Mouse (Mus musculus) v-Abl transformed pro-B cells (cell line): ENCODE measurements around the gene Spag6.

Experiments used
- in situ Hi-C, 2 experiments: fragments of 400-800 bp; cut with MboI; formaldehyde crosslinking; loops; one replicate each; pipeline ENCODE4 v1.15.1; 2025; ENCODE audit not compliant: unreplicated experiment in 2 of 2

Spag6 gene

DNA sequence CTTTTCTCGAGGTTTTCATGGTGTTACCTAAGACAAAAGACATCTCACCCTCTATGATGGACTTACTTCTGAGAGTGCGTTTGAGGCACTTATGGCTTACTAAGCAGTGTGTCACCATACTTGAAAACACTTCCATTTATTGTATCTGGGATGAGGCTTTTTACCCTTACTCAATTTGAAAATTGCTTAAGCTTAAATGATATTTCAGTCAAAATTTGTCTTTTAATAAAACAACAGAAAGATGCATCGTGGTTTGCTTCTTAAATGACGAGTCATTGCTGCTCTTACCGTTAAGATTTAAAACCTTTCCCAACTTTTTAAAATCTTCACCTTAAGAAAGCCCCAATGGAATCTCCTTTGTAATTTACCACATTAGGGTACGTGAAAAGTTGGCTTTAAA, 7.4 kb upstream of the Spag6 start:
- in situ Hi-C loops: loop anchor here (25.0 kb wide), 4 partner anchors 276 to 951 kb away; partner anchors contain the start of gene Mllt10 (in 1 of the 2)

DNA sequence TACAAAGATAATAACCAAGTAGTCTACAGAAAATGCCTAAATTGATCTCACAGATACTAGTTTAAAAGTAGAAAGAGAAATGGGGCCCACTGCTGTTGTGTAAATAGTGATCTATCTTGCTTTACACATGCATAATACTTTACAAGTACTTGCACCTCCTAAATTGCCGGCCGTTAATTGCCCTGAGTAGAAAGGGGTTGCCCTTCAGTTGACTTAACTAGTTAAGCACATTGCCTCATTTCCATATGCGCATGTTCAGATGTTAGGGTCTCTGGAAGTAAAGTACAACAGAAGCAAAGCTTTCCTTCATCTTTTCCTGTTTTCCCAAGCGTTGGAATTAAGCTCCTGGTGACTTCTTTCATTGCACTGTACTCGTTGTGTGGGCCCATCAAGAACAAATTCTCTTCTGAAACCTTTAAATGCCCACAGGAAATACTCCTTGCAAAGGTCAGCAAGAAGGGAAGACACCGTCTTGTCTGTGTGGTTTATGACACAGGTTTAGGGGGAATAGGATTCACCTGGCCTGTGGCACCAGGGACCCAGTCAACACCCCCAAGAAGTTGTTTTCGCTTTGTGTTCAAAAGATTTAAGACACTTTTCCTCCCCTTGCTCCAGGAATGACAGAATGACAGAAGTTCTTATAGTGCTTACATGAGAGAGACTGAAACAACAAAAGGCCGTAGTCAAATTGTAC, 6.9 kb upstream of the Spag6 start:
- in situ Hi-C loops: loop anchor here (25.0 kb wide), 4 partner anchors 275 to 950 kb away; partner anchors contain the start of gene Mllt10 (in 1 of the 2)

GRCm38 (mm10) chr2:18687671-18688170, 6.1 kb upstream of the Spag6 start:
- in situ Hi-C loops: loop anchor here (25.0 kb wide), 4 partner anchors 275 to 950 kb away; partner anchors contain the start of gene Mllt10 (in 1 of the 2)

DNA sequence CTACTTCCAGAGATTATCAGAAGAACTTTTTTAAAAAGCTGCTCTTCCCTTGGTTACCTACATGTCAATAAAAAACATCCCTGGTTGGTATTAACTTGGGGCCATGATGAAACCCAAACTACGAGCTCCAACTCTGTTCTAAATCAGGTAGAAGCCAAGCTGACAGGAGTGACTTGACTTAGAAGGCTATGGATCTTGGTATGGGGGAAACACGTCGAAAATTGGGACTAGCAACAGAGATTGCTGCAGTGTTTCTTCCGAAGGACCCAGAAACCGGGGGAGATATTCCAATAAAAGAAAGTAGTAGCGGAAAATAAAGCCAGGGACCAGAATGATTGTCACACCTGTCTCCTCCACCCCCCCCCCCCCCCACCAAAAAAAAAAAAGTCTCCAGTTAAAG, 5.5 kb upstream of the Spag6 start:
- in situ Hi-C loops: loop anchor here (25.0 kb wide), 4 partner anchors 274 to 949 kb away; partner anchors contain the start of gene Mllt10 (in 1 of the 2)

DNA sequence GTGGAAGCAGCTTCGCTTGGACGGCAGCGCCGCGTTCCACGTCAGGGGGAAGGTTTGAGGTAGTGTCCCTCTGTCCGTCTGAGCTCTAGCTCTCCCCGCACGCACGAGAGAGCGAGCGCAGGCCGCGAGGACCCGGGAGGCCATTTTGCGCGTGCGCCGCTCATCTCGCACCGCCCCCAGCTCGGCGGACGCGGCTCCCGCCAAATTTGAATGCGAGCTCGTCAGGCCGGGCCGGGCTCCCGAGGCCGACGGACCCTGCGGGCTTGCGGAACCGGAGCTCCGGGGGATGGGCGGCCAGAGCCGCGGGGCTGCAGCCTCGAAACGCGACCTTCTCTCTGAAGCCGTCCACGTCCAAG, 5.1 kb upstream of the Spag6 start:
- in situ Hi-C loops: loop anchor here (25.0 kb wide), 4 partner anchors 274 to 949 kb away; partner anchors contain the start of gene Mllt10 (in 1 of the 2)

DNA sequence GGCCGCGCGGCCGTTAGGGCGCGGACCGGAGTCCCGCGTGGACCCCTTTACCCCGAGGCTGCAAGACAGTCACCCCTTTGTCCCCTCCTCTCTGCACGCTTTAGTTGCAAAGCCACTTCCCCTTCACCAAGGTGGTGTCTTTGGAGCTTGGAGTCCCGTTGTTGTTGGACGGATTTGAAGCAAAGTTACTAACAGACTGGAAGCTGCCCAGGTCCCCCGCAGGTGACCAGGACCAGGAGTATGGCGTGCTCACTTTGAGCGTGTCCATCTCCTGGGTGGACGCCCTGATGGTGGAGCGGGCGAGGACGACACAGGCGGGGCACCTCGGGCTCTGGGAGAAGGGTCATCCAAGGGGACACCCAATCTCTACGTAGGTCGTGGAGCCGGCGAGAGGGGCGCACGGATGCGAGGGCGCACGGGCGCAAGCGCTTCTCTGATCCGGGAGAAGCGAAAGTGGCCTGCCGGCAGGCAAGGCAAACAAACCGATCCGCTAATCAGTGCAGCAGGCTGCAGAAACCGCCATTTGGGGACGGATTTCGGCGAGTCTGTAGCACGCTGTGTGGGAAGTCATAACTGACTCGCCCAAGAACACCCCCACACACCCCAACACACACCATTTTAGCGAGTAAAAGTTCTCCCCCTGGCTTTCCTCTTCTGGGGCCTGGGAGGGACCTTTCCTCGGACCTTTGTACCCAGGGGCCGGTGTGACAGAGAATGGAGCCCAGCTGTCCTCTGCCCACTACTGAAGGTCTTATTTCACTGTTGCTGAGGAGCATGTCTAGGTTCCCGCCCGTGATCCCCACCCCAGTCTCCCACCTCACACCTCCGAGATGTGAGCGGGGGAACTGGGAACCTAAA, 4.5 kb upstream of the Spag6 start:
- in situ Hi-C loops: loop anchor here (25.0 kb wide), 4 partner anchors 273 to 948 kb away; partner anchors contain the start of gene Mllt10 (in 1 of the 2)

- in situ Hi-C loops: loop anchor here (5.0 to 25.0 kb wide), 6 partner anchors 77 to 947 kb away; partner anchors contain the start of genes Dnajc1 (in 1 of the 2) and Mllt10 (in 1 of the 2)
Measured at GRCm38 (mm10) chr2:18690055-18690691, 3.7 kb upstream of the Spag6 start.

GRCm38 (mm10) chr2:18690756-18691155, 3.1 kb upstream of the Spag6 start:
- in situ Hi-C loops: loop anchor here (5.0 to 25.0 kb wide), 6 partner anchors 77 to 947 kb away; partner anchors contain the start of genes Dnajc1 (in 1 of the 2) and Mllt10 (in 1 of the 2)

DNA sequence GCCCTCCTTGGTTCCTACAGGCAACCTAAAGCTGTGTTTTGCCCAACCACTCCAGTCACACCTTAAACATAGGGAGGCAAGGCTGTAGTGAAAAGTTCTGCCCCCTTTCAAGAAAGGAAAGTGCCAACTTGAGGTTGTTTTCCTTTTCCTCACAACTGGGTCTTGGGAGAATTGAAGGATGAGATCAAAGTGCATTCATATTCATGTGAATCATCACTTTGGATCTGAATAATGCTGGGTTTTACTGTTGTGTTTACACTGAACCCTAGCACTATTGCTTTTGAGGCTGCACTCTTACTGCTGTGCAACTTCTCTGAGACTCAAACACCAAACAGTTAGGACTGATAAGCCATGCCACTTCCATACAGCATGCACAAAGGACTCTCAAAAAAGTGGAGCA, 1.8 kb upstream of the Spag6 start:
- in situ Hi-C loops: loop anchor here (5.0 to 25.0 kb wide), 6 partner anchors 75 to 945 kb away; partner anchors contain the start of genes Dnajc1 (in 1 of the 2) and Mllt10 (in 1 of the 2)

- in situ Hi-C loops: loop anchor here (5.0 to 25.0 kb wide), 6 partner anchors 75 to 945 kb away; partner anchors contain the start of genes Dnajc1 (in 1 of the 2) and Mllt10 (in 1 of the 2)
Measured at GRCm38 (mm10) chr2:18692548-18692947, 1.3 kb upstream of the Spag6 start.

DNA sequence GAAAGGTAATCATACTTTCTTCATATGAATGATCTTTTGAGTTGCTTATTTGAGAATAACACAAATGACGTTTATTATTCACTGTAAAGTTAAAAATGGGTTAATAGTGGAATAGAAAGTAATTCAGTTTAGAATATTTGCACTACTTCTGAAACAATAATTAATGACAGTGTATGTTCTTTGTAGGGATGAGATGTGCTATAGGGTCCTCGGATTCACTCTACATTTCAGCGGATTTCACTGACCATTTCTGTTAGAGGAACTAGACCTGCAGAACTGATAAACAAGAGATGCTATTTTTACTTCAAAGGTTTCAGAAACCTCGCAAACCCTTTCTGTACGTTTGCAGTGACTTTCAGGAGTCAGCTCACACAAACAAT, 351 bp upstream of the Spag6 start:
- in situ Hi-C loops: loop anchor here (5.0 to 25.0 kb wide), 6 partner anchors 74 to 944 kb away; partner anchors contain the start of genes Dnajc1 (in 1 of the 2) and Mllt10 (in 1 of the 2)

DNA sequence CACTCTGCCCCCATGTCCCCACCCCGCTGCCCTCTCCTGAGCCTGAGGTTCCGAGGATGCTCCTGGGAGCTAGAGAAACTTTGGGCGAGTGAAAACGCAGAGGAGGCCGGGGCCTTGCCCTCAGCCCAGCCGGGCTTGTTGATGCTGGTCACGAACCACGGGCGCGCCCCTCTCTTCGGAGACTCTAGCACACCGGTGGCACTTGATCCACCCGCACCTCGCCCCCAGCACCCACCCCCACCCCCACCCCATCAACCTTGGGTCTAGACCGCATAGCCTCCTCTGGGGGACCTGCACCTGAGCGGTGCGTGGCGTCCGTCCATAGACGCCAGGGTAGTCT, 749 bp downstream of the Spag6 start:
- in situ Hi-C loops: loop anchor here (5.0 to 25.0 kb wide), 6 partner anchors 73 to 943 kb away; partner anchors contain the start of genes Dnajc1 (in 1 of the 2) and Mllt10 (in 1 of the 2)

DNA sequence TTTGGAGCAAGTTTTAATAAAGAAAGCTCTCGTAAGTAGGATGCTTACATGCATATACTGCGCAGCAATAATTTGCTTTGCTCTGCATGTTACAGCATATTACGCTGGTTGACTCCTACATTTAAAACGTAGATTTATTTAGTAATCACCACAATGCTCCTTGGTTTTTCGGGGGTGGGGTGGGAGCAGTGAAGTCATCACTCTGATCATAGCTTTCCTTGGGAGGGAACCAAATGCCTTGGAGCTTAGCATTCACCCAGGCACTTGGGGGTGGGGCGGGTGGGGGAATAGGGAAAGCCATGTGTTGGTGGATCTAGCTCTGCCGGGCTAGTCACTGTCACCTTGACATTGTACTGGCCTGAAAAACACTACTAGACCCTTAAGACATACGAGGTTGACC, 1.3 kb downstream of the Spag6 start:
- in situ Hi-C loops: loop anchor here (10.0 to 25.0 kb wide), 5 partner anchors 267 to 942 kb away; partner anchors contain the start of genes Dnajc1 (in 1 of the 2) and Mllt10 (in 1 of the 2)

- in situ Hi-C loops: loop anchor here (10.0 to 25.0 kb wide), 5 partner anchors 267 to 942 kb away; partner anchors contain the start of genes Dnajc1 (in 1 of the 2) and Mllt10 (in 1 of the 2)
Measured at GRCm38 (mm10) chr2:18695629-18696150, 1.9 kb downstream of the Spag6 start.

DNA sequence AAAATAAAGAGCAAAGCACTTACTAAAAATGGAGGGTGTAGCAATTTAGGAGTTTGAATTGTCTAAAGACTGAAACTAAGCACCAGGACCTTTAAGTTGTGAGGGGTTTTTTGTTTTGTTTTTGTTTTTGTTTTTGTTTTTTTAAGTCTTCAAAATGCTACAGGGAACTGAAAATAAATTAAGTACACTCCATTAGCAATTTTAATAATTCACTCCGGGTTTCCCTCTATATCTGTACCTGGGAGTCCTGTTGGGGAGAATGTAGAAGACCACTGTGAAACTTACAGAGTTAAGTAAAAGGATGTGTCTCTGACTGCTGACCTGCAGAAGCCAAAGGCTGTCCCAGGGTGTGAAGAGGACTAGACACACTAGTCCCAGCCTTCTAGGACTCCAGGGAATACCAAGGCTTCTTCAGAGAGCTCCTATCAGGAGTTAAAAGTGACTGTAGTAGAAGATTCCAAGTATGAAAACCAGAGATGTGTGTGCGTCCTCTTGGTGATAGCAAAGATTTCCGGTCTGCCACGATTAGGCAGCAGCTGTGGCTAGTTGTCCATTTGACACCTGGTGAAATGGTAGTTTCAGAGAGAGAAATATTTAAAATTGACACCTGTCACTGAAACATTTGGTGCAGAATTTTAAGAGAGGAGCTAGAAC, 3.9 kb downstream of the Spag6 start:
- in situ Hi-C loops: loop anchor here (10.0 to 25.0 kb wide), 5 partner anchors 265 to 940 kb away; partner anchors contain the start of genes Dnajc1 (in 1 of the 2) and Mllt10 (in 1 of the 2)

DNA sequence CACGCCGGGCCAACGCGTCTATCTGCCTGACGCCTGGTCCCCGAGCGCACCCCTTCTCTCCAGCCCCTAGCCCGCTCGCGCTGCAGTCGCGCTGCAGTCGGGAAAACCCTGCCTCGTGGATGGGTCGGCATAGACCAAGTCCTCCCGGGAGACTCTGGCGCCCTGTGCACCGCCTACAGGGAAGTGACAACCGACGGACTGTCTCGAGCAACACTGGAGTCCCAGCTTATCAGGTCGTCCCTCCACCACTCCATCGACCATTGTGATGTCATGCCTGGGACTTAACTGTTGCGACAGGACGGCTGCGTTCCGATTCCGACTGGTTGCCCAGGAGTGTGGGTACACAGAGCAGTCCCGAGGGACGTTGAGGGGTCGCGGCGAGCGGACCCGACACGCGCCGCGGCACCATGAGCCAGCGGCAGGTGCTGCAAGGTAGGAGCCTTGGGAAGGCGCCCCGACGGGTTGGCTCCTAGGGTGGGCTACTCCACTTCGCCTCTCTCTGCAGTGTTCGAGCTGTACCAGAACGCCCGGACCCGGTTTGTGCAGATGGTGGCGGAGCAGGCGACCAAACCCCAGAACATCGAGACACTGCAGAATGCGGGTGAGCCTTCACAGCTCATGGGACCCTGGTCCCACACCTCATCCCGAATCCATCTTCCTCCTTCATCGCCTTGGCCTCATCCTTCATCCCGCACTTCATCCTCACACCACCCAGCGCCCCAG, 5.0 kb downstream of the Spag6 start:
- in situ Hi-C loops: loop anchor here (10.0 to 25.0 kb wide), 5 partner anchors 263 to 938 kb away; partner anchors contain the start of genes Dnajc1 (in 1 of the 2) and Mllt10 (in 1 of the 2)

GRCm38 (mm10) chr2:18699401-18699990, 5.7 kb downstream of the Spag6 start:
- in situ Hi-C loops: loop anchor here (10.0 to 25.0 kb wide), 5 partner anchors 263 to 938 kb away; partner anchors contain the start of genes Dnajc1 (in 1 of the 2) and Mllt10 (in 1 of the 2)
